Mouse (Mus musculus) forebrain, embryonic 10.5 days (tissue): ENCODE data around the gene H3f3b. TPM values are rescaled to one million over a fixed set of nuclear protein-coding genes. Genes with fewer than 3 reads are reported as not detected.
A peak's percentile ranks its signal among the peaks of the same experiment; 100 is the strongest.

Source experiments
- DNase-seq: peaks from one replicate; pipeline ENCODE4 v3.0.0-alpha.2; 2017; ENCODE audit warnings: low spot score; ENCODE audit errors: extremely low spot score
- H3K27ac ChIP-seq: fragments of 300-500 bp; sonication (generic); 2 replicates; pipeline ENCODE4 v1.5.1; 2016; ENCODE audit warnings: mild to moderate bottlenecking
- H3K27me3 ChIP-seq: fragments of 300-500 bp; sonication (generic); 2 replicates; pipeline ENCODE4 v1.6.1; 2016; ENCODE audit warnings: mild to moderate bottlenecking; ENCODE audit not compliant: poor library complexity, severe bottlenecking
- H3K36me3 ChIP-seq: fragments of 300-500 bp; sonication (generic); replicated peaks from 2 replicates; pipeline ENCODE4 v1.6.1; 2016; ENCODE audit warnings: mild to moderate bottlenecking, moderate library complexity
- H3K4me1 ChIP-seq: fragments of 300-500 bp; sonication (generic); 2 replicates; pipeline ENCODE4 v1.6.1; 2016
- H3K4me3 ChIP-seq: fragments of 300-500 bp; sonication (generic); 2 replicates; pipeline ENCODE4 v1.5.1; 2016; ENCODE audit warnings: mild to moderate bottlenecking, moderate library complexity
- H3K9me3 ChIP-seq: fragments of 300-500 bp; sonication (generic); 2 replicates; pipeline ENCODE4 v1.6.1; 2016; ENCODE audit warnings: mild to moderate bottlenecking, moderate library complexity
- WGBS: fragments of 180-500 bp; shearing (Covaris S2); methylation state at CpG from one replicate; pipeline ENCODE4 v1.1.7; 2016; 5-methylcytosine and 5-hydroxymethylcytosine counted together
- polyA plus RNA-seq: library from polyadenylated mRNA; unstranded; fragments of >200 nt; fragmentation: Nextera tagmentation; extraction: Ambion mirVana; gene quantifications from 2 replicates; pipeline ENCODE4 v1.2.1, GENCODE M21; 2016

The H3f3b gene
- polyA plus RNA-seq, 1 experiment from 2014 or later, result 1,610 TPM

GRCm38 (mm10) chr11:116001725-116002124, 26.0 kb downstream of the H3f3b start:
- H3K4me1 ChIP-seq, result peaks cover 52% of the 10 kb centered on the region
- 0 out of 2 replicates have a peak overlapping the region, but pooled peaks have one; percentile 41 for H3K27ac ChIP-seq
- no peak for DNase-seq
- H3K36me3 ChIP-seq, result peaks cover 4% of the 10 kb centered on the region
- H3K4me3 ChIP-seq, result no peak overlapping the region
- 78% methylated on average over 6 of the region's 6 CpGs for WGBS
- H3K9me3 ChIP-seq, result no peaks in the 10 kb centered on the region; the same call in 1 of the 2 replicates
- H3K27me3 ChIP-seq, result peaks cover 16% of the 10 kb centered on the region

GRCm38 (mm10) chr11:116000607-116001006, 27.2 kb downstream of the H3f3b start:
- Histone ChIP-seq H3K27me3 (peaks cover 12% of the 10 kb centered on the region), H3K9me3 (no peaks in the 10 kb centered on the region; the same call in 1 of the 2 replicates), H3K36me3 (no peaks in the 10 kb centered on the region), H3K27ac (peak overlapping the region; percentile 74), H3K4me3 (peak overlapping the region; percentile 21), H3K4me1 (peaks cover 44% of the 10 kb centered on the region)
- WGBS, result 26% methylated on average over 10 of the region's 10 CpGs
- DNase-seq, result peak; percentile 42

- Histone ChIP-seq H3K36me3 (no peaks in the 10 kb centered on the region), H3K4me1 (peaks cover 34% of the 10 kb centered on the region), H3K4me3 (no peak overlapping the region), H3K27me3 (peaks cover 9% of the 10 kb centered on the region), H3K27ac (peak overlapping the region; percentile 74), H3K9me3 (no peaks in the 10 kb centered on the region; the same call in 1 of the 2 replicates)
- peak; percentile 69 for DNase-seq
- 23% methylated on average over 14 of the region's 14 CpGs for WGBS
Measured at GRCm38 (mm10) chr11:115999538-116000143, 28.1 kb downstream of the H3f3b start.

GRCm38 (mm10) chr11:115999027-115999426, 28.7 kb downstream of the H3f3b start:
- Histone ChIP-seq H3K9me3 (no peaks in the 10 kb centered on the region; the same call in 1 of the 2 replicates), H3K36me3 (no peaks in the 10 kb centered on the region), H3K4me3 (no peak overlapping the region), H3K27ac (no peak overlapping the region), H3K27me3 (peaks cover 9% of the 10 kb centered on the region), H3K4me1 (peaks cover 28% of the 10 kb centered on the region)
- no peak for DNase-seq
- 94% methylated on average over 7 of the region's 7 CpGs for WGBS

- DNase-seq, result no peak
- Histone ChIP-seq H3K4me1 (peaks cover 23% of the 10 kb centered on the region), H3K36me3 (no peaks in the 10 kb centered on the region), H3K4me3 (no peak overlapping the region), H3K27ac (no peak overlapping the region), H3K9me3 (no peaks in the 10 kb centered on the region), H3K27me3 (peaks cover 14% of the 10 kb centered on the region)
- 66% methylated on average over 5 of the region's 5 CpGs for WGBS
Measured at GRCm38 (mm10) chr11:115997662-115998061, 30.1 kb downstream of the H3f3b start.

- H3K27me3 ChIP-seq, result peaks cover 14% of the 10 kb centered on the region
- H3K9me3 ChIP-seq, result no peaks in the 10 kb centered on the region
- peaks cover 23% of the 10 kb centered on the region for H3K4me1 ChIP-seq
- no peak overlapping the region for H3K4me3 ChIP-seq
- WGBS, result 78% methylated on average over 4 of the region's 4 CpGs
- no peaks in the 10 kb centered on the region for H3K36me3 ChIP-seq
- DNase-seq, result no peak
- no peak overlapping the region for H3K27ac ChIP-seq
Measured at GRCm38 (mm10) chr11:115997047-115997446, 30.7 kb downstream of the H3f3b start.

GRCm38 (mm10) chr11:115995256-115995655, 32.5 kb downstream of the H3f3b start:
- DNase-seq, result no peak
- Histone ChIP-seq H3K4me1 (peaks cover 7% of the 10 kb centered on the region), H3K36me3 (no peaks in the 10 kb centered on the region), H3K9me3 (no peaks in the 10 kb centered on the region), H3K4me3 (no peak overlapping the region), H3K27ac (no peak overlapping the region), H3K27me3 (peaks cover 22% of the 10 kb centered on the region)
- 96% methylated on average over 3 of the region's 3 CpGs for WGBS

GRCm38 (mm10) chr11:115992098-115992497, 35.7 kb downstream of the H3f3b start:
- 73% methylated on average over 4 of the region's 4 CpGs for WGBS
- Histone ChIP-seq H3K4me3 (no peak overlapping the region), H3K9me3 (no peaks in the 10 kb centered on the region), H3K27ac (no peak overlapping the region), H3K4me1 (peaks cover 10% of the 10 kb centered on the region), H3K27me3 (peaks cover 37% of the 10 kb centered on the region), H3K36me3 (no peaks in the 10 kb centered on the region)
- no peak for DNase-seq

- Histone ChIP-seq H3K27me3 (peaks cover 40% of the 10 kb centered on the region), H3K36me3 (no peaks in the 10 kb centered on the region), H3K4me3 (peak overlapping the region; percentile 33), H3K9me3 (no peaks in the 10 kb centered on the region), H3K27ac (0 out of 2 replicates have a peak overlapping the region, but pooled peaks have one; percentile 12), H3K4me1 (peaks cover 10% of the 10 kb centered on the region)
- WGBS, result 39% methylated on average over 15 of the region's 15 CpGs
- no peak for DNase-seq
Measured at GRCm38 (mm10) chr11:115989686-115990085, 38.1 kb downstream of the H3f3b start.

GRCm38 (mm10) chr11:115983291-115983690, 44.5 kb downstream of the H3f3b start:
- DNase-seq, result no peak
- 91% methylated on average over 8 of the region's 8 CpGs for WGBS
- no peak overlapping the region for H3K27ac ChIP-seq
- H3K9me3 ChIP-seq, result no peaks in the 10 kb centered on the region
- no peaks in the 10 kb centered on the region for H3K36me3 ChIP-seq
- no peaks in the 10 kb centered on the region for H3K4me1 ChIP-seq
- peaks cover 26% of the 10 kb centered on the region for H3K27me3 ChIP-seq
- H3K4me3 ChIP-seq, result no peak overlapping the region

GRCm38 (mm10) chr11:115982472-115982871, 45.3 kb downstream of the H3f3b start:
- Histone ChIP-seq H3K4me1 (no peaks in the 10 kb centered on the region), H3K27ac (no peak overlapping the region), H3K9me3 (no peaks in the 10 kb centered on the region), H3K36me3 (no peaks in the 10 kb centered on the region), H3K27me3 (peaks cover 31% of the 10 kb centered on the region), H3K4me3 (no peak overlapping the region)
- WGBS, result 90% methylated on average over 15 of the region's 15 CpGs
- DNase-seq, result no peak

GRCm38 (mm10) chr11:115975544-115975943, 52.2 kb downstream of the H3f3b start:
- no peak for DNase-seq
- WGBS, result 43% methylated on average over 12 of the region's 12 CpGs
- no peaks in the 10 kb centered on the region for H3K36me3 ChIP-seq
- H3K9me3 ChIP-seq, result no peaks in the 10 kb centered on the region
- H3K27ac ChIP-seq, result no peak overlapping the region
- peaks cover 69% of the 10 kb centered on the region for H3K27me3 ChIP-seq
- H3K4me3 ChIP-seq, result no peak overlapping the region; the same call in 1 of the 2 replicates
- peaks cover 16% of the 10 kb centered on the region for H3K4me1 ChIP-seq

- H3K36me3 ChIP-seq, result no peaks in the 10 kb centered on the region
- WGBS, result 3% methylated on average over 18 of the region's 18 CpGs
- peaks cover 69% of the 10 kb centered on the region for H3K27me3 ChIP-seq
- peak overlapping the region; percentile 56 for H3K4me3 ChIP-seq
- H3K9me3 ChIP-seq, result no peaks in the 10 kb centered on the region
- no peak for DNase-seq
- H3K27ac ChIP-seq, result peak overlapping the region; percentile 65; the same call in 1 of the 2 replicates
- peaks cover 16% of the 10 kb centered on the region for H3K4me1 ChIP-seq
Measured at GRCm38 (mm10) chr11:115975083-115975420, 52.7 kb downstream of the H3f3b start.
